Mouse (Mus musculus) CH12.LX (cell line): Measurements from ENCODE around the gene Slc17a8. TPM values are rescaled to one million over a fixed set of nuclear protein-coding genes. Genes with fewer than 3 reads are reported as not detected.

Source experiments
- DNase-seq: peaks from one replicate; pipeline ENCODE4 v3.0.0-alpha.2; 2013; ENCODE audit errors: extremely low read depth
- H3K27ac ChIP-seq: 2 replicates; pipeline ENCODE4 v1.5.1; 2012; ENCODE audit warnings: low read depth, mild to moderate bottlenecking, control low read depth, moderate library complexity; ENCODE audit not compliant: insufficient read depth
- H3K27me3 ChIP-seq: replicated peaks from 2 replicates; pipeline ENCODE3; 2012; ENCODE audit warnings: inconsistent platforms
- H3K36me3 ChIP-seq, 2 experiments: replicated peaks in 1 of 2; 2 replicates each; pipeline versions ENCODE3 to v1.6.1; 2012; ENCODE audit warnings: inconsistent platforms in 1 of 2, low read length in 1 of 2, mild to moderate bottlenecking in 1 of 2, mixed read lengths in 1 of 2, moderate library complexity in 1 of 2; ENCODE audit not compliant: control insufficient read depth in 1 of 2, insufficient read depth in 1 of 2
- H3K4me1 ChIP-seq, 2 experiments: 2 replicates each; pipeline ENCODE4 v1.6.1; 2012; ENCODE audit warnings: inconsistent platforms in 1 of 2, moderate library complexity in 1 of 2; ENCODE audit not compliant: insufficient read depth in 2 of 2, control insufficient read depth in 1 of 2
- H3K4me2 ChIP-seq: 2 replicates; pipeline ENCODE4 v1.6.1; 2012; ENCODE audit warnings: low read depth, mild to moderate bottlenecking, control low read depth; ENCODE audit not compliant: poor library complexity, insufficient read depth, severe bottlenecking
- H3K4me3 ChIP-seq, 3 experiments: fragments of 150-350 bp in 1 of 3; sonication (generic) in 1 of 3; replicated peaks in 1 of 3; 2 replicates each; pipeline versions ENCODE3 to v1.5.1; 2011 to 2012; ENCODE audit warnings: low read depth in 2 of 3, low read length in 2 of 3, mild to moderate bottlenecking in 2 of 3, moderate library complexity in 2 of 3, control low read depth in 1 of 3, improper control_type of control experiment in 1 of 3, inconsistent platforms in 1 of 3, mixed read lengths in 1 of 3; ENCODE audit not compliant: poor library complexity in 1 of 3
- H3K79me2 ChIP-seq: replicated peaks from 2 replicates; pipeline ENCODE4 v1.6.1; 2012; ENCODE audit warnings: mild to moderate bottlenecking, moderate library complexity; ENCODE audit not compliant: control insufficient read depth, poor library complexity, insufficient read depth, severe bottlenecking; ENCODE audit errors: extremely low read depth
- H3K9ac ChIP-seq: 2 replicates; pipeline ENCODE4 v1.6.1; 2012; ENCODE audit warnings: low read depth, mild to moderate bottlenecking, control low read depth, moderate library complexity; ENCODE audit not compliant: insufficient read depth
- H3K9me3 ChIP-seq: replicated peaks from 2 replicates; pipeline ENCODE3; 2012; ENCODE audit warnings: low read length, inconsistent platforms, mixed read lengths
- BHLHE40 ChIP-seq: IDR thresholded peaks from 2 replicates; pipeline ENCODE4 v1.6.1; 2011; ENCODE audit warnings: mild to moderate bottlenecking, low read depth, low read length, improper control_type of control experiment
- CHD2 ChIP-seq: IDR thresholded peaks from 2 replicates; pipeline ENCODE4 v1.6.1; 2011; ENCODE audit warnings: low read length, improper control_type of control experiment
- E2F4 ChIP-seq: IDR thresholded peaks from 2 replicates; pipeline ENCODE4 v1.6.1; 2011; ENCODE audit warnings: low read depth, low read length, improper control_type of control experiment; ENCODE audit not compliant: insufficient replicate concordance
- ETS1 ChIP-seq: conservative IDR thresholded peaks from 2 replicates; pipeline ENCODE4 v1.6.1; 2012; ENCODE audit warnings: low read depth, mild to moderate bottlenecking, inconsistent platforms, low read length, improper control_type of control experiment, moderate library complexity
- GABPA ChIP-seq: IDR thresholded peaks from 2 replicates; pipeline ENCODE4 v1.6.1; 2012; ENCODE audit warnings: low read depth, low read length, improper control_type of control experiment, inconsistent platforms; ENCODE audit not compliant: insufficient replicate concordance
- HCFC1 ChIP-seq: IDR thresholded peaks from 2 replicates; pipeline ENCODE4 v1.6.1; 2012; ENCODE audit warnings: low read depth, mild to moderate bottlenecking, inconsistent platforms, low read length, improper control_type of control experiment
- IRF4 ChIP-seq: IDR thresholded peaks from 2 replicates; pipeline ENCODE4 v1.6.1; 2014; ENCODE audit warnings: low read depth, mild to moderate bottlenecking, inconsistent platforms, low read length, improper control_type of control experiment
- MAX ChIP-seq: IDR thresholded peaks from 2 replicates; pipeline ENCODE4 v1.6.1; 2011; ENCODE audit warnings: low read length, improper control_type of control experiment
- MAZ ChIP-seq: IDR thresholded peaks from 2 replicates; pipeline ENCODE4 v1.6.1; 2012; ENCODE audit warnings: low read depth, mild to moderate bottlenecking, inconsistent platforms, low read length, improper control_type of control experiment, moderate library complexity
- MYC ChIP-seq: IDR thresholded peaks from 2 replicates; pipeline ENCODE4 v1.6.1; 2011; ENCODE audit warnings: low read depth, mild to moderate bottlenecking, improper control_type of control experiment, low read length
- PAX5 ChIP-seq: IDR thresholded peaks from 2 replicates; pipeline ENCODE4 v1.6.1; 2012; ENCODE audit warnings: low read length, inconsistent platforms, mixed read lengths
- POLR2A ChIP-seq: IDR thresholded peaks from 2 replicates; pipeline ENCODE4 v1.6.1; 2011; ENCODE audit warnings: low read depth, mild to moderate bottlenecking, improper control_type of control experiment, low read length
- RCOR1 ChIP-seq: conservative IDR thresholded peaks from 2 replicates; pipeline ENCODE4 v1.6.1; 2012; ENCODE audit warnings: low read depth, mild to moderate bottlenecking, inconsistent platforms, low read length, improper control_type of control experiment
- SMC3 ChIP-seq: IDR thresholded peaks from 2 replicates; pipeline ENCODE4 v1.6.1; 2011; ENCODE audit warnings: low read depth, low read length, improper control_type of control experiment
- TBP ChIP-seq: conservative IDR thresholded peaks from 2 replicates; pipeline ENCODE4 v1.6.1; 2011; ENCODE audit warnings: low read depth, low read length, improper control_type of control experiment
- UBTF ChIP-seq: IDR thresholded peaks from 2 replicates; pipeline ENCODE4 v1.6.1; 2012; ENCODE audit warnings: low read depth, mild to moderate bottlenecking, inconsistent platforms, low read length, improper control_type of control experiment, moderate library complexity
- USF1 ChIP-seq: IDR thresholded peaks from 2 replicates; pipeline ENCODE4 v1.6.1; 2014; ENCODE audit warnings: low read depth, mild to moderate bottlenecking, inconsistent platforms, low read length, improper control_type of control experiment
- ZC3H11A ChIP-seq: IDR thresholded peaks from 2 replicates; pipeline ENCODE4 v1.6.1; 2012; ENCODE audit warnings: low read depth, mild to moderate bottlenecking, inconsistent platforms, low read length, improper control_type of control experiment
- ZKSCAN1 ChIP-seq: IDR thresholded peaks from 2 replicates; pipeline ENCODE4 v1.6.1; 2012; ENCODE audit warnings: low read depth, inconsistent platforms, low read length, improper control_type of control experiment, borderline replicate concordance
- ZMIZ1 ChIP-seq: IDR thresholded peaks from 2 replicates; pipeline ENCODE4 v1.6.1; 2012; ENCODE audit warnings: low read depth, mild to moderate bottlenecking, inconsistent platforms, low read length, improper control_type of control experiment
- ZNF384 ChIP-seq: IDR thresholded peaks from 2 replicates; pipeline ENCODE4 v1.6.1; 2012; ENCODE audit warnings: low read depth, low read length, improper control_type of control experiment, inconsistent platforms
- dilution Hi-C: fragments of 300-500 bp; cut with MboI; formaldehyde crosslinking; loops from 2 replicates; pipeline ENCODE4 v1.14.3; 2020; ENCODE audit warnings: low sequenced_read_pairs; ENCODE audit not compliant: extremely low pct_unique_long_range_greater_than_20kb, extremely low pct_ligation_motif_present
- in situ Hi-C: fragments of 300-500 bp; cut with MboI; formaldehyde crosslinking; loops from 3 replicates; pipeline ENCODE4 v1.14.3; 2019; ENCODE audit warnings: low sequenced_read_pairs, low pct_ligation_motif_present, low pct_unique_long_range_greater_than_20kb, mixed read lengths
- polyA plus RNA-seq: library from polyadenylated mRNA; unstranded; fragments of >175 nt; gene quantifications from 2 replicates; pipeline ENCODE4 v1.2.1, GENCODE M21; 2012; ENCODE audit warnings: low read depth; ENCODE audit not compliant: insufficient read length
- total RNA-seq, 2 experiments: library from RNA; depleted of rRNA; stranded (reverse); fragments of 300-350 nt in 1 of 2; fragments of >200 nt in 1 of 2; gene quantifications; 2 replicates each; pipeline ENCODE4 v1.2.3; 2012 to 2014

The Slc17a8 gene
- total and polyA plus RNA-seq, 3 experiments = not detected

DNA sequence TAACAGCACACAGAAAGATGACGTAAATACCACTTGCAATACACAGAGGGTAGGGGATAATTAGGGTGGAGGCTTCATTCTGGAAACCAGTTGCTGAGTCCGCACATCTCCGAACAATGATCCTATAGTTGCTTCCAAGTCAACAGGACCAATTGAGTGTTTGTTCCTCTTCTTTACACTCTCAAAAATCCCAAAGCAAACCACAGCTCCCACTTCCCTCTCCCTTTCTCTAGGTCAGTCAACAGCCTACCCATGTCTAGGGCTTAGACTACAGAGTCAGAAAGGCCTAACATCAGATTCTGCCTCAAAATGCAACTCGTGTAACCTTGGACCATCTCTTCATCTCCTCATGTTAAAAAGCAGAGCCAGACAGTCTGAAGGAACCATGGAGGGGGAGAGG, 36.3 kb downstream of the Slc17a8 start:
- H3K4me1 ChIP-seq = no peaks in the 10 kb centered on the region; a peak in 1 of 4 replicates
- H3K27ac ChIP-seq = no peak overlapping the region
- TF ChIP-seq ZNF384 (no peak), E2F4 (no peak), HCFC1 (no peak), IRF4 (no peak), ETS1 (no peak), ZMIZ1 (no peak), UBTF (no peak), USF1 (no peak), TBP (no peak), BHLHE40 (no peak), PAX5 (no peak)
- TF ChIP-seq, all 38 proteins: peak for 0
- in situ Hi-C loops = no loop called here
- DNase-seq = no peak
- H3K27me3 ChIP-seq = no peaks in the 10 kb centered on the region
- no peak overlapping the region for H3K4me3 ChIP-seq
- no peaks in the 10 kb centered on the region for H3K79me2 ChIP-seq
- dilution Hi-C loops = no loop called here
- peaks cover 3% of the 10 kb centered on the region for H3K9me3 ChIP-seq
- no peak overlapping the region for H3K4me2 ChIP-seq
- no peaks in the 10 kb centered on the region for H3K36me3 ChIP-seq
- no peak overlapping the region for H3K9ac ChIP-seq

DNA sequence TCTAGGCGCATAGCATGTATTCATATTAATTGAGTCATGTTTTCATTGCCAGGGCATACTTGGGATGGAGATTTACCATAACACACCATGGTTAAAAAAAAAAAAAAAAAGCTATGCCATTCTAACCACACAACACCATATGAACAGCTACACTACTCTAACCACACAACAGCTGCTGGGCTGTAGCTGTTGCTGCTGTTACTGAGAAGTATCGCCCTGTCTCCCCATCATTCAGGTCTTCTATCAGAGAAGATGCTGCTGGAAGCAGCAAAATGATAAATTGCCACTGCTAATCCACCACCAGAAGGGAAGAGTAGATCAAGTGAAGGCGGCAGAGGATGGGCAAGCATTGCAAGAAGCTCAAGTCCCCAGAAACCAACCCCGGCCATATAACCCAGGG, 42.3 kb downstream of the Slc17a8 start:
- in situ Hi-C loops = no loop called here
- dilution Hi-C loops = no loop called here
- no peak for TF ChIP-seq TBP

DNA sequence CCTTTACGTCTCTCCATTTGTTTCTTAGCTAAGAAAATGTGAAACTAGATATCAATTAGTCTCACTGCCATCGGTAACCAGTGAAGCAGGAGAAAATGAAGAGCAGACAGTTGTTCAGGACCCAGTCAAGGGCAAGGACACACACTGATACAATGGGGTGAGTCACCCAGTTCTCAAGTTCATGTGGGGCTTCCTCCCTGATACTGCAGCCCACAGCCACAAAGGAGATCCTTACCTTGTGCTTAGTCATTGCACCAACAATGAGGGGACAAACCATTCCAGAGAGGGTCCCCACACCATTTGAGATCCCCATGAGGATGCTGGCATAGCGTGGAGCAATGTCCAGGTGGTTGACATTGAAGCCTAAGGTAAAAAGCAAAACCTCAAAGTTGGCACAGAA, 43.4 kb downstream of the Slc17a8 start:
- dilution Hi-C loops (no loop called here), in situ Hi-C loops (no loop called here)
- no peak overlapping the region for H3K4me2 ChIP-seq
- H3K9ac ChIP-seq = no peak overlapping the region
- no peak overlapping the region for H3K27ac ChIP-seq
- TF ChIP-seq MAZ = no peak
- TF ChIP-seq ZKSCAN1 = no peak
- no peak for TF ChIP-seq USF1
- TF ChIP-seq TBP = no peak
- no peak for TF ChIP-seq ZNF384
- TF ChIP-seq GABPA = no peak
- TF ChIP-seq MAX = no peak
- no peak for TF ChIP-seq RCOR1
- no peak for TF ChIP-seq MYC
- no peak for TF ChIP-seq CHD2
- no peak for TF ChIP-seq IRF4
- TF ChIP-seq POLR2A = no peak
- TF ChIP-seq ZC3H11A = no peak
- TF ChIP-seq SMC3 = no peak
- TF ChIP-seq, all 38 proteins: peak for 0
- DNase-seq = no peak
- Histone ChIP-seq H3K4me1 (no peaks in the 10 kb centered on the region), H3K36me3 (no peaks in the 10 kb centered on the region), H3K9me3 (no peaks in the 10 kb centered on the region), H3K4me3 (no peak overlapping the region), H3K27me3 (no peaks in the 10 kb centered on the region), H3K79me2 (no peaks in the 10 kb centered on the region)

More for the DNA sequence above, 42.3 kb downstream of the Slc17a8 start:
- no peak for DNase-seq
- Histone ChIP-seq H3K4me1 (no peaks in the 10 kb centered on the region), H3K27me3 (no peaks in the 10 kb centered on the region), H3K79me2 (no peaks in the 10 kb centered on the region), H3K9ac (no peak overlapping the region), H3K9me3 (no peaks in the 10 kb centered on the region), H3K36me3 (no peaks in the 10 kb centered on the region), H3K4me2 (no peak overlapping the region), H3K27ac (no peak overlapping the region), H3K4me3 (no peak overlapping the region)
